Mouse (Mus musculus) megakaryocyte, embryonic 14.5 days (primary cell): ENCODE data around the gene 2310039H08Rik.

ENCODE experiments used
- FLI1 ChIP-seq: IDR thresholded peaks from 2 replicates; pipeline ENCODE4 v1.6.1; 2012; ENCODE audit warnings: low read length, inconsistent platforms, mixed read lengths
- GATA1 ChIP-seq: IDR thresholded peaks from 3 replicates; pipeline ENCODE4 v1.6.1; 2012; ENCODE audit warnings: mixed read lengths, low read length, inconsistent platforms, borderline replicate concordance

DNA sequence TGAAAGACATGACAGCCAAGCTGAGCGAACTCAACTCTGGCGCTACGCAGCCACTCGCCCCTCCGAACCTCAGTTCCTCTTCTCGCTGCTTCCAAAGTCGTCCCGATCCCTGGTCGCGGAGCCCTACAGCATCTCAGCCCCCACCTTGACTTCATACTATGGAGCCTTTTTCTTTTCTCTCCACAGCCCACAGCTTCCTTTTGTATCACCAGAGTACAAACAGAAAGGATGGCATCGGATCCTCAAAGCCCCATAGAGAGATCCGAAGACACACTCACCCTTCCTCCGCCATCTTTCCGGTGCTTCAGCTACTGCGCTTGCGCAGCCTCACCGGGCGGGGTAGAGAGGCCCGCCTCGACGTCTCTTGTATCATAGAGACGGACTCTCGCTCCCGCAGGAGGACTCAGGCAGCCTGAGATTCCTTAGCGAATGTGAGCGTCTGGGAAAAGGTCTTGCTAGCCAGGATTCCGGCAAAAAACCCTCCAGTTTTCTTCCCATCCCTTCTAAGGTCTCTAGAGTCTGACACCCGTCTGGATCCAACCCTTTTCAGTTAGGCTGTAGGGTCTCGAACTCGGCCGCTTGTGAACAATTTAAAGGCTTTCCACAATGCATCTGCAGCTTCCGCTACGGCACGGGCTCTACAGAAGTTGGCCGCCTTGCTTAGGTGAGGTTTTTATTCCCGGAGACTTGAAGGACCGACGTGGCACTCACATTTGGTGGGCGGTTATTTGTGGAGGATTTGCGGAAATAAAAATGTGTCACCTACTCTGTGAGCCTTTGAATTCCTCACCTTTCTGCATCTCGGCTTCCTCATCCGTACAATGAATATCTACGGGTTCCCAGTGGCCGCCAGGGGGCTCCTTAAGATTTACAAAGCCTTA, 10.1 kb downstream of the 2310039H08Rik start, which contains the start of gene Rpl7l1:
- TF ChIP-seq GATA1 (no peak), FLI1 (no peak)
